Mouse (Mus musculus): ENCODE measurements at regions not wholly inside any gene's neighbourhood (a gene's known extent, or its start where the extent isn't known, plus 50 kb on each side); places are given as distances from the start of the nearest gene placed in this dataset.

DNA sequence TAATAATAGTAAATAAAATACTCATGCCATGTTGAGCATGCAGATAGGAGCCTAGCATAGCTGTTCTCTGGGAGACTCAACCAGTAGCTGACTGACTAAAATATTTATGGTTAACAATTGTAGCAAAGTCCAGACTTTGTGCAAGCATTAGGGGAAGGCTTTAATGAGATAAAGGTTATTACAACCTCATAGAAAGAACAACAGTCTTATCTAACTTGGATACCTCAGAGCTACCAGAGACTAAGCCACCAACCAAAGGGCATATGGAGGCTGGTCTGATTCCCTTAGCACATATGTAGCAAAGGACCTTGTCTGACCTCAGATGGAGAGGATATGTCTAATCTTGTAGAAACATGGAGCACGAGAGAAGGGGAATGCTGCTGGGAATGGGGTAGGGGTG is 1136.4 kb upstream of the Pcdh20 start:
- H3K4me3 ChIP-seq (ENCODE audit: low read depth, low read length): no peak overlapping the region
- no peak for TF ChIP-seq CTCF (IDR thresholded peaks at IDR 0.05; ENCODE audit: low read depth)
- no peak overlapping the region for H3K9ac ChIP-seq
- H3K36me3 ChIP-seq (ENCODE audit: insufficient read depth): no peaks in the 10 kb centered on the region
- H3K27me3 ChIP-seq (ENCODE audit: insufficient read depth, low read length): no peaks in the 10 kb centered on the region
- H3K27ac ChIP-seq (ENCODE audit: low read depth, low read length): no peak overlapping the region
- no peaks in the 10 kb centered on the region for H3K4me1 ChIP-seq (ENCODE audit: insufficient read depth)
- ATAC-seq (no peak), DNase-seq (no peak)
- no peaks in the 10 kb centered on the region for H3K9me3 ChIP-seq (ENCODE audit: low read length)
- WGBS: 88% methylated on average over 1 of the region's 1 CpGs
- H3K4me2 ChIP-seq (ENCODE audit: low read depth): no peak overlapping the region

DNA sequence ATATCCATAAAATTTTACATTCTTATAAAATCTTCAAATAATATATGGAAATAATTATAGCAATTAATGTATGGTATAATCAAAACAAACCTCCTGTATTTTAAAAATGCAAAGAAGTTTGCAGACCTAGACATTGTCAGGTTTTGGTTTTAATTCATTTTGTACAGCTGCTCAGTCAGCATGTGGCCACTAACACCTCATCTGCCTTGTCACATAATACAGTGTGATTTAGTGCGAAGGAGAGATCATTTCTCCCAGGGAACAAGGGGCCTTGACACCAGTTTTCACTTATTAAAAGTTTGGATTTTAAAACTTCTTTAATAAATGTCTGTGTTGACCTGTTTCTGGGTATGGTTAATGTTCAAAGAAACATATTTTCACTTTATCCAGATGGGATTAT is 1126.6 kb upstream of the Pcdh20 start:
- no peaks in the 10 kb centered on the region for H3K36me3 ChIP-seq (ENCODE audit: insufficient read depth)
- no peak overlapping the region for H3K9ac ChIP-seq
- no peak overlapping the region for H3K4me3 ChIP-seq (ENCODE audit: low read depth, low read length)
- no peak for TF ChIP-seq CTCF (IDR thresholded peaks at IDR 0.05; ENCODE audit: low read depth)
- H3K9me3 ChIP-seq (ENCODE audit: low read length): no peaks in the 10 kb centered on the region
- H3K27me3 ChIP-seq (ENCODE audit: insufficient read depth, low read length): no peaks in the 10 kb centered on the region
- no peak overlapping the region for H3K4me2 ChIP-seq (ENCODE audit: low read depth)
- ATAC-seq (no peak), DNase-seq (no peak)
- H3K27ac ChIP-seq (ENCODE audit: low read depth, low read length): no peak overlapping the region
- 84% methylated on average over 1 of the region's 1 CpGs for WGBS
- no peaks in the 10 kb centered on the region for H3K4me1 ChIP-seq (ENCODE audit: insufficient read depth)

DNA sequence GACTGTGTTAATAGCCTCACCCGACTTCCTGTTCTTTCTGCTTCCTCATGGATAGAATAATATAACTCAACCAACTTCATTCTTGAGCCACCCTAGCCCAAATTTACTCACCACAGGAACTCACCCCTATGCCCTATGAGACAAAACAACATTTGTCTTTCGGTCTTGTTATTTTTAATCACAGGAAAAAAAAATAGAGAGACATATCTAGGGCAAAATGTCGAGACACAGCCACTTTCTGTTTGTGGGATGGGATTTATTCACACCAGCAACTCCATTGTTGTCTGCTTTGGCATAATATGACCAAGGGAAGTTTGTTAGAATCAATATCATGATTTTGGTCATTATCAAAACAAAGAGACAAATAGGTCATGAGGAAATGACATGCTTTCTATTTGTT is 1102.4 kb upstream of the Pcdh20 start:
- Histone ChIP-seq H3K27me3 (ENCODE audit: insufficient read depth, low read length) (no peaks in the 10 kb centered on the region), H3K4me3 (ENCODE audit: low read depth, low read length) (no peak overlapping the region), H3K27ac (ENCODE audit: low read depth, low read length) (no peak overlapping the region), H3K4me1 (ENCODE audit: insufficient read depth) (no peaks in the 10 kb centered on the region), H3K36me3 (ENCODE audit: insufficient read depth) (no peaks in the 10 kb centered on the region), H3K4me2 (ENCODE audit: low read depth) (no peak overlapping the region), H3K9me3 (ENCODE audit: low read length) (no peaks in the 10 kb centered on the region), H3K9ac (no peak overlapping the region)
- no peak for ATAC-seq
- WGBS: 77% methylated on average over 3 of the region's 3 CpGs
- TF ChIP-seq CTCF (IDR thresholded peaks at IDR 0.05; ENCODE audit: low read depth): no peak
- no peak for DNase-seq

DNA sequence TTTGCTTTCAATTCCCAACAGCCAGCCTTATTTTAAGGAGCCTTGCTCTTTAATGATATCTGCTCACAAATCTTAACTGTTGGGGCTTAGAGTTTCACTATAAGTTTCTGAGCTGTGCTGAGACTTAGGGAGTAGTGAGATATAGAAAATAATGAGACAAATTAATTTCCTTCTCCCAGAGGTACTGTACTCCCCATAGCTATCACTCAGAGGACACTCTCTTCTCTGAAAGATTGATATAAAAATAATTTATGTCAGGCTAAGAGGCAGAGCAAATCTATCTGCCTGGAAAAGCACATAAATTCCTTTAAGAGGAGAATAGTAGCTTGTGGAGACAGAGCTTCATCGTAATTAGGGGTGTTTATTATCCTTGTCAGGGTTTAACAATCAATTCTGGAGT is 1100.5 kb upstream of the Pcdh20 start:
- no peak overlapping the region for H3K4me3 ChIP-seq (ENCODE audit: low read depth, low read length)
- H3K9me3 ChIP-seq (ENCODE audit: low read length): no peaks in the 10 kb centered on the region
- no peaks in the 10 kb centered on the region for H3K4me1 ChIP-seq (ENCODE audit: insufficient read depth)
- TF ChIP-seq CTCF (IDR thresholded peaks at IDR 0.05; ENCODE audit: low read depth): no peak
- no peak overlapping the region for H3K9ac ChIP-seq
- ATAC-seq: no peak
- no peak overlapping the region for H3K4me2 ChIP-seq (ENCODE audit: low read depth)
- H3K27me3 ChIP-seq (ENCODE audit: insufficient read depth, low read length): no peaks in the 10 kb centered on the region
- H3K27ac ChIP-seq (ENCODE audit: low read depth, low read length): no peak overlapping the region
- 60% methylated on average over 1 of the region's 1 CpGs for WGBS
- no peak for DNase-seq
- H3K36me3 ChIP-seq (ENCODE audit: insufficient read depth): no peaks in the 10 kb centered on the region

DNA sequence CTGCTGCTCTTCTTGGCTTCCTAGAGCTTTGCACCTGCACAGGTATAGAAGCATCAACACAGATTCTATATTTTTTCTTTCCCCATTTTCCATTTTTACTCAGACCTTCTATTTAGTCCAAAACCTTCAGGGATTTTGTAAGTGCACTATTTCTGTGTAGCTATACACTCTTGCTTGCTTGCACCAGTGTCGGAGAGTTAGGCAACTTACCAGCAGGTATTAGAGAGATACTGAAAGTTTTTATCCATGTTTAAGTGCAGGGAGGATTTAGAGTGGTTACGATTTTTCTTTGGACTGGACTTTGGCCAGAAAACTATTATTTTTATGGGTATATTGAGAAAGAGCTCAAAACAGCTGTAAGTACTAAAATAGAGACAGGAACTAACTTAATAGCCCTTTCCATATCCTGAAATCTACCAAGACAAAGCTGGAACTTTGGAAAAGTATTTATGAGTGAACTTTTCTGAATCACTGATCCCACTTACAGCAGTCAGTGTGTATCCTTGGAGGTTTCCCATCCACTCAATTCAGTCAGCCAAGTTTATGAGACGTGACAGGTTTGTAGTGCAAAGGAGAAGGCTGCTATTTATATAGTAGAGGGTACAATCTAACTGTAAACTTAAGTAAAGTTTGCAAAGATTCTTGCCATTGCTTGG is 1088.8 kb upstream of the Pcdh20 start:
- H3K4me3 ChIP-seq (ENCODE audit: low read depth, low read length): no peak overlapping the region
- no peak overlapping the region for H3K4me2 ChIP-seq (ENCODE audit: low read depth)
- no peak overlapping the region for H3K9ac ChIP-seq
- H3K36me3 ChIP-seq (ENCODE audit: insufficient read depth): no peaks in the 10 kb centered on the region
- H3K27ac ChIP-seq (ENCODE audit: low read depth, low read length): no peak overlapping the region
- 87% methylated on average over 3 of the region's 3 CpGs for WGBS
- ATAC-seq (no peak), DNase-seq (no peak)
- H3K9me3 ChIP-seq (ENCODE audit: low read length): no peaks in the 10 kb centered on the region
- H3K27me3 ChIP-seq (ENCODE audit: insufficient read depth, low read length): no peaks in the 10 kb centered on the region
- no peaks in the 10 kb centered on the region for H3K4me1 ChIP-seq (ENCODE audit: insufficient read depth)
- no peak for TF ChIP-seq CTCF (IDR thresholded peaks at IDR 0.05; ENCODE audit: low read depth)

DNA sequence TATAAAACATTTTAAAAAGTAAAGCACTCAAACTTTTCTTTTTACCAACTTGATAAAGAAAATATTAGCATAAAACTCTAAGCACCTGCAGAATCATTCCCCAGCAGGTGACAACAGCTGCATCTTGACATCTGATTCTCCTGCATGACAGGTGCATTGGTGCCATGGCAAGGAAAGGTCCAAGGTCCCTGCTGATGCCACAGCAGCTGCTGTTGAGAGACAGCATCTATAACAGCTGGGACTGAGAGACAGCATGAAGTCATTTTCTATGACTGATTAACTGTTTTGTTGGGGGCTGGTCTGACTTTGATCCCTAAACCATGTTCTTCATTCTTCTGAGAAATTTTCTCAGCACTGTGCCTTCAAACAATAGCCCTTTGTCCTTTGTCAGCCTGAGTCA is 1086.1 kb upstream of the Pcdh20 start:
- H3K27me3 ChIP-seq (ENCODE audit: insufficient read depth, low read length): no peaks in the 10 kb centered on the region
- H3K9me3 ChIP-seq (ENCODE audit: low read length): no peaks in the 10 kb centered on the region
- H3K4me1 ChIP-seq (ENCODE audit: insufficient read depth): no peaks in the 10 kb centered on the region
- DNase-seq: no peak
- no peak overlapping the region for H3K4me3 ChIP-seq (ENCODE audit: low read depth, low read length)
- no peak overlapping the region for H3K4me2 ChIP-seq (ENCODE audit: low read depth)
- ATAC-seq: no peak
- no peak overlapping the region for H3K27ac ChIP-seq (ENCODE audit: low read depth, low read length)
- H3K9ac ChIP-seq: no peak overlapping the region
- no peaks in the 10 kb centered on the region for H3K36me3 ChIP-seq (ENCODE audit: insufficient read depth)
- TF ChIP-seq CTCF (IDR thresholded peaks at IDR 0.05; ENCODE audit: low read depth): no peak

DNA sequence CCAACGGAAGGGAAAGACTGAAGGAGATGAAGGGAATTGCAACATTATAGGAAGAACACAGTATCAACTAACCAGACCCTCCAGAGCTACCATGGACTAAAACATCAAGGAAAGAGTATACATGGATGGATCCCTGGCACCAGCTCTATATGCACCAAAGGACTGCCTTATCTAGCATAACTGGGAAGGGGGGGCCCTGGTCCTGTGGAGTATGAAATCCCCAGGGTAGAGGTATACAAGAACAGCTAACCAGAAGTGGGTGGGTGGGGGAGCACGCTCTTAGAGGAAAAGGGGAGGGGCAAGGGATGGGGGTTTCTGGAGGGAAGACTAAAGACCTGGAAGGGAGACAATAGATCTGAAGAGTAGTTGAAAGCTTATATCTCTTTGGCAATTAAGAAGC is 1085.0 kb upstream of the Pcdh20 start:
- Histone ChIP-seq H3K27me3 (ENCODE audit: insufficient read depth, low read length) (no peaks in the 10 kb centered on the region), H3K27ac (ENCODE audit: low read depth, low read length) (no peak overlapping the region), H3K4me2 (ENCODE audit: low read depth) (no peak overlapping the region), H3K9ac (no peak overlapping the region), H3K36me3 (ENCODE audit: insufficient read depth) (no peaks in the 10 kb centered on the region), H3K4me3 (ENCODE audit: low read depth, low read length) (no peak overlapping the region), H3K9me3 (ENCODE audit: low read length) (no peaks in the 10 kb centered on the region), H3K4me1 (ENCODE audit: insufficient read depth) (no peaks in the 10 kb centered on the region)
- no peak for ATAC-seq
- WGBS: 29% methylated on average over 2 of the region's 2 CpGs
- DNase-seq: no peak
- no peak for TF ChIP-seq CTCF (IDR thresholded peaks at IDR 0.05; ENCODE audit: low read depth)

DNA sequence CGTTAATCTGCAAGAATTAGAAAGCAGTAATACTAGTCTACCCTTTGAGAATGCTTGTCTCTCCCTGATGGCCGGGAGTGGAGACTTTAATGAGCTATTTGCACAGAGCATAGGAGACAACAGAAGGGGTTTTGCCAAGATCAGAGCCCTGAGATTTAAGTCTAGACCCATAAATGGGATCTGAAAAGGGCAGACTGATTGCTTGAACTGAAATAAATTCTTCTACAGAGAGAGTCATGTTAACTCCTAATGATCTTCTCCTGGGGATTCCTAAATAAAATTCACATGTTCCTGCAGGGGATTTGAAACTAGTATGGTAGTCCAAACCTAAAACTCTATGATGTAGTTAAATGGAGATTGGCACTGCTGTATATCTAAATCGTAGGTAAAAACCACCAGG is 1082.9 kb upstream of the Pcdh20 start:
- H3K9ac ChIP-seq: no peak overlapping the region
- H3K36me3 ChIP-seq (ENCODE audit: insufficient read depth): no peaks in the 10 kb centered on the region
- no peaks in the 10 kb centered on the region for H3K9me3 ChIP-seq (ENCODE audit: low read length)
- no peak for DNase-seq
- no peaks in the 10 kb centered on the region for H3K4me1 ChIP-seq (ENCODE audit: insufficient read depth)
- no peak for TF ChIP-seq CTCF (IDR thresholded peaks at IDR 0.05; ENCODE audit: low read depth)
- WGBS: 49% methylated on average over 3 of the region's 3 CpGs
- ATAC-seq: no peak
- no peak overlapping the region for H3K4me3 ChIP-seq (ENCODE audit: low read depth, low read length)
- H3K4me2 ChIP-seq (ENCODE audit: low read depth): no peak overlapping the region
- H3K27ac ChIP-seq (ENCODE audit: low read depth, low read length): no peak overlapping the region
- H3K27me3 ChIP-seq (ENCODE audit: insufficient read depth, low read length): no peaks in the 10 kb centered on the region

Data from forebrain, postnatal 0 days (tissue).